Mouse (Mus musculus): ENCODE results near the gene Pcnx2. TPM values are rescaled to one million over a fixed set of nuclear protein-coding genes. Genes with fewer than 3 reads are reported as not detected.

Pcnx2 gene
- polyA plus RNA-seq, 1 experiment = 41.4 TPM

DNA sequence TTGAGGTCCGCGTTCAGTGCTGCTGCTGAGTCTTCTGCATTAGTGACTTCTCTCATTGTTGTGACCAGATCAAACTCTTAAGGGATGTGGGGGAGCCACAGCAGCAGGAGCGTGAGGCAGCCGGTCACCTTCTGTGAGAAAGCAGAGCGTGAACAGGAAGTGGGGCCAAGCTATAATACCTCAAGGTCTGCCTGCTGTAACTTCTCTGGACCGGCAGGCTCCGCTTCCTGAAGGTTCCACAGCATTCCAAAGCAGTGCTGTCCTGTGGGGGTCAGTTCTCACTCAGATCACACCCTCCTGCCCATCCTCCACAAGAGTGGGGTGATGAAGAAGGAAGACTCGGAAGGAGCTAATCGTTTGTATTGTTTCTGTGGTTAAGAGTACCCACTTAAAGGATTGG lies 22.6 kb upstream of the Pcnx2 start:
- TF ChIP-seq POLR2A (IDR thresholded peaks at IDR 0.05; ENCODE audit: borderline replicate concordance, insufficient read depth, low read length) (no peak), CTCF (IDR thresholded peaks at IDR 0.05; ENCODE audit: borderline replicate concordance, insufficient read depth, low read depth, low read length) (no peak)
- no peak overlapping the region for H3K27ac ChIP-seq (ENCODE audit: insufficient read depth, low read length)
- no peaks in the 10 kb centered on the region for H3K27me3 ChIP-seq (ENCODE audit: control insufficient read depth, insufficient read depth, low read length)
- no peak overlapping the region for H3K4me3 ChIP-seq (replicated peaks; ENCODE audit: insufficient read depth, low read depth, low read length)
- no peaks in the 10 kb centered on the region for H3K4me1 ChIP-seq (ENCODE audit: control insufficient read depth, insufficient read depth, low read length)
- no peak for DNase-seq
- WGBS = 86% methylated on average over 9 of the region's 9 CpGs

DNA sequence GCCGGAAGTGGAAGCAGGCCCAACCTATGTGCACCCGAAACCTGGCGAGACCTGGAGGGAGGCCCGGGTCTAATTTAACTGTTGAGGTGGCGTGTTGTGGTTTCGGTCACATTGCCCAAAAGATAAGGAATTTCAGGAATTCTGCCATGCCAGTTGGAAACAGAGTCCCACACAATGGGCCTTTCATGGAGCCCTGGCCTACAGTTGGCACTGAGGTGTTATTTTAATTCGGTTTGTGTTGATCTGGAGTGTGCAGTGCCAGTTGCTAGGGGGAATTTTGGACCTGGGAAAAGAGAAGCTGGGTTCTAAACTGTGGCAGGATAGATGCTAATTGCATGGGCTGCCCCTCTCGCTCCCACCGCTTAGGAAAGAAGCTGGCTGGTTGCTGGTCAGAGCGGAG lies 22.2 kb upstream of the Pcnx2 start:
- Histone ChIP-seq H3K4me3 (replicated peaks; ENCODE audit: insufficient read depth, low read depth, low read length) (no peak overlapping the region), H3K27me3 (ENCODE audit: control insufficient read depth, insufficient read depth, low read length) (no peaks in the 10 kb centered on the region), H3K27ac (ENCODE audit: insufficient read depth, low read length) (no peak overlapping the region), H3K4me1 (ENCODE audit: control insufficient read depth, insufficient read depth, low read length) (no peaks in the 10 kb centered on the region)
- TF ChIP-seq CTCF (IDR thresholded peaks at IDR 0.05; ENCODE audit: borderline replicate concordance, insufficient read depth, low read depth, low read length) = no peak
- no peak for TF ChIP-seq POLR2A (IDR thresholded peaks at IDR 0.05; ENCODE audit: borderline replicate concordance, insufficient read depth, low read length)
- WGBS = 67% methylated on average over 10 of the region's 10 CpGs
- DNase-seq = no peak

DNA sequence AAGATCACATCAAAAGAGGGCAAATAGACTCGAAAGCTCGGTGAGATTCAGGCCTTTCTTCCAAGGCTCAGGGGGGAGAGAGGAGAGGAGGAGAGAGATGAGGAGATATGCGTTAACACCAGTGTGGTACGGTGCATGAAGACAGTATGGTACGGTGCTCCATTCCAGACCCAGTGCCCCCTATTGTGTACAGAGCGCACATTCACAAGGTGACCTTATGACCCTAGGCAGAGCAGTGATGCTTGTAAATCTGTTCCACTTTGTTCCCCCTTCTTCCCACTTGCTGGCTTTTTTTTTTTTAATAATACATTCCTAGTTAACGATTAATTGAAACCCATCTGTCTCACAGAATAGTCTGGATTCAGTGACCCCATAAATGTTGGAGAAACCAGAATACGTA lies 21.4 kb upstream of the Pcnx2 start:
- TF ChIP-seq CTCF (IDR thresholded peaks at IDR 0.05; ENCODE audit: borderline replicate concordance, insufficient read depth, low read depth, low read length) = no peak
- no peak for TF ChIP-seq POLR2A (IDR thresholded peaks at IDR 0.05; ENCODE audit: borderline replicate concordance, insufficient read depth, low read length)
- H3K27ac ChIP-seq (ENCODE audit: insufficient read depth, low read length) = no peak overlapping the region
- 65% methylated on average over 8 of the region's 8 CpGs for WGBS
- no peaks in the 10 kb centered on the region for H3K4me1 ChIP-seq (ENCODE audit: control insufficient read depth, insufficient read depth, low read length)
- DNase-seq = no peak
- H3K4me3 ChIP-seq (replicated peaks; ENCODE audit: insufficient read depth, low read depth, low read length) = no peak overlapping the region
- H3K27me3 ChIP-seq (ENCODE audit: control insufficient read depth, insufficient read depth, low read length) = no peaks in the 10 kb centered on the region

DNA sequence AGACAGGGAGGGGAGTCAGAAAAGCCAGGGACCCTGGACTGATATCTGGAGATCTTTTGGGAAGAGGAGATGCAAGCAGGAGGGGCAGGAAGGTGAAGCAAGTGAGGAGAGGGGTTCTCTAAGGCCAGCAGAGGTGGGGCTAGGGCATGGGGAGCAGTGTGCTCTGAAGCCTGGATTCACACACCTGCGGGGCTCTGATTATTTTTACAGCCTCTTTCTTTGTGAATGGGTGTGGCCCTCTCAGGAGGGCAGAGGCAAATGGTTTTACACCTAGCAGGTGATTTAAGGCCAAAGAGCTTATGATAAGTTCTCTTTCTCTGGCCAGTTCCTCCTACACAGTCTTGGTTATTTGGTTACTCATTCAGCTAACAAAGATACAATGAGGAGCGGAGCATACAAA lies 20.6 kb upstream of the Pcnx2 start:
- H3K27ac ChIP-seq (ENCODE audit: insufficient read depth, low read length) = no peak overlapping the region
- H3K4me1 ChIP-seq (ENCODE audit: control insufficient read depth, insufficient read depth, low read length) = no peaks in the 10 kb centered on the region
- no peak overlapping the region for H3K4me3 ChIP-seq (replicated peaks; ENCODE audit: insufficient read depth, low read depth, low read length)
- no peaks in the 10 kb centered on the region for H3K27me3 ChIP-seq (ENCODE audit: control insufficient read depth, insufficient read depth, low read length)
- DNase-seq = no peak
- WGBS = 91% methylated on average over 2 of the region's 2 CpGs
- TF ChIP-seq POLR2A (IDR thresholded peaks at IDR 0.05; ENCODE audit: borderline replicate concordance, insufficient read depth, low read length) (no peak), CTCF (IDR thresholded peaks at IDR 0.05; ENCODE audit: borderline replicate concordance, insufficient read depth, low read depth, low read length) (no peak)

DNA sequence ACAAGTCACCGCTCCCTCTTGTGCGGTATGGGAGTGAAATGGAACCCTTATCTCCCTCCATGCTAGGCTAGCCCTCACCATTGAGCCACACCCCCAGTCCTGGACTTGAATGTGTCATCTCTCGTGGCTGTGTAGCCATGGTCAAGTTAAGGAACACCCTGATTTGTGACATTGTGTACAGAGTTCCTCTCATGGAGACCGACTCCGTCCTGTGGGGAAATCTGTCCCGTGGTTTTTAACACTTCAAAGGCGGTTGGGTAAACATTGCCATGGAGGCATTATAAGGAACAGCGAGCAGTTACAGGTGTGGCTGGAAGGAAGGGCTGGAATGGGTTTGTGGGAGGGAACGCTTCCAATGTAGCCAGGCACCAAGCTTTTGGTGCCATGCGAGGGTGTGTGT lies 18.9 kb upstream of the Pcnx2 start:
- no peak overlapping the region for H3K4me3 ChIP-seq (replicated peaks; ENCODE audit: insufficient read depth, low read depth, low read length)
- TF ChIP-seq CTCF (IDR thresholded peaks at IDR 0.05; ENCODE audit: borderline replicate concordance, insufficient read depth, low read depth, low read length) (no peak), POLR2A (IDR thresholded peaks at IDR 0.05; ENCODE audit: borderline replicate concordance, insufficient read depth, low read length) (no peak)
- H3K4me1 ChIP-seq (ENCODE audit: control insufficient read depth, insufficient read depth, low read length) = no peaks in the 10 kb centered on the region; the same call in 1 of the 2 replicates
- H3K27ac ChIP-seq (ENCODE audit: insufficient read depth, low read length) = no peak overlapping the region
- DNase-seq = no peak
- WGBS = 82% methylated on average over 10 of the region's 10 CpGs
- H3K27me3 ChIP-seq (ENCODE audit: control insufficient read depth, insufficient read depth, low read length) = no peaks in the 10 kb centered on the region

DNA sequence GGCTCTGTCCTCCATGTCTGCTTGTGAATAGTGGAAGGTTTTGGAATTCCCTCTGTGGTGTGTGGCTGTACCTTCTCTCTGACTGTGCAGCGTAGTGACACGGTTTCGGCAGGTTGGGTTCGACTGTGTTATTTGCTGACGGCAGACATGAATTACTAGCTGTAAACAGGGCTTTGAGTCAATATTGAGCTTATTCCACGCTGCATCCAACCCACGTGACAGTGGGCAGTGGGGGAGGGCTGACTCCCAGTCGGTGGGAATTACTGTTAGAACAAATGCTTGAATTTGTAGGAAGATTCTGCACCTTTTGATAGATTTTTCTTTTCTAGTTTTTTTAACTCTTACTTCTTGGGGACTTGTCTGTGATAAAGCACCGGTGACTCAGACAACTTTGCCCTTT lies 16.3 kb upstream of the Pcnx2 start:
- Histone ChIP-seq H3K27me3 (ENCODE audit: control insufficient read depth, insufficient read depth, low read length) (no peaks in the 10 kb centered on the region), H3K27ac (ENCODE audit: insufficient read depth, low read length) (no peak overlapping the region), H3K4me3 (replicated peaks; ENCODE audit: insufficient read depth, low read depth, low read length) (no peak overlapping the region), H3K4me1 (ENCODE audit: control insufficient read depth, insufficient read depth, low read length) (no peaks in the 10 kb centered on the region; the same call in 1 of the 2 replicates)
- WGBS = 89% methylated on average over 9 of the region's 9 CpGs
- TF ChIP-seq POLR2A (IDR thresholded peaks at IDR 0.05; ENCODE audit: borderline replicate concordance, insufficient read depth, low read length) (no peak), CTCF (IDR thresholded peaks at IDR 0.05; ENCODE audit: borderline replicate concordance, insufficient read depth, low read depth, low read length) (no peak)
- no peak for DNase-seq

DNA sequence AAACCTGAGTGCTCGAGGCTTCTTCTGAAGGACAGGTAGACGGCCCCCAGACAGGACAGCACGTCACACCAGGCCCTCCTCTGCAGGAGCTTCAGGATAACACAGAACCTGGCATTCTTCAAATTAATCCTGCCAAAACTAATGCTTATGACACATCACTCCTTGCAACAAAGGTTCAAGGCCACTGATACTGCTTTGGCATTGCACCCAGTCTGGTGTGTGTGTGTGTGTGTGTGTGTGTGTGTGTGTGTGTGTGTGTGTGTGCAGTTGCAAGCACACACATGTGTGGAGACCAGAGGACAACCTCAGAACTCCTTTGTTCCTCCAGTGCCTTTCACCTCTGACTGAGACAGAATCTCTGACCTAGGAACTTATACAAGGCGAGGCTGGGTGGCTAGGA lies 15.1 kb upstream of the Pcnx2 start:
- Histone ChIP-seq H3K4me1 (ENCODE audit: control insufficient read depth, insufficient read depth, low read length) (no peaks in the 10 kb centered on the region; the same call in 1 of the 2 replicates), H3K27me3 (ENCODE audit: control insufficient read depth, insufficient read depth, low read length) (no peaks in the 10 kb centered on the region), H3K4me3 (replicated peaks; ENCODE audit: insufficient read depth, low read depth, low read length) (no peak overlapping the region), H3K27ac (ENCODE audit: insufficient read depth, low read length) (no peak overlapping the region)
- DNase-seq = no peak
- TF ChIP-seq CTCF (IDR thresholded peaks at IDR 0.05; ENCODE audit: borderline replicate concordance, insufficient read depth, low read depth, low read length) = no peak
- TF ChIP-seq POLR2A (IDR thresholded peaks at IDR 0.05; ENCODE audit: borderline replicate concordance, insufficient read depth, low read length) = no peak
- 94% methylated on average over 4 of the region's 4 CpGs for WGBS

DNA sequence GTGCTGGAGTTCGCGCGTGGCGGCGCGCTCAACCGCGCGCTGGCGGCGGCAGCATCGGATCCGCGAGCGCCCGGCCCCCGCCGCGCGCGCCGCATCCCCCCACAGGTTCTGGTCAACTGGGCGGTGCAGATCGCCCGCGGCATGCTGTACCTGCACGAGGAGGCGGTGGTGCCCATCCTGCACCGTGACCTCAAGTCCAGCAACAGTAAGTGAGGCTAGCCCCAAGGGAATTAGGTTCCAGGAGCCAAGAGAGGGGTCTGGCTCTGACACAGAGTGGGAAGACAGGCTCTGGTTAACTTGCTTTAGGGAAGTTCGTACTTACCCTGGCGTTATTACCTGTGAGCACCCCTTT lies 13.1 kb upstream of the Pcnx2 start:
- no peak overlapping the region for H3K27ac ChIP-seq (ENCODE audit: insufficient read depth, low read length)
- peak overlapping the region; percentile 43 for H3K4me3 ChIP-seq (replicated peaks; ENCODE audit: insufficient read depth, low read depth, low read length)
- DNase-seq = no peak
- TF ChIP-seq POLR2A (IDR thresholded peaks at IDR 0.05; ENCODE audit: borderline replicate concordance, insufficient read depth, low read length) = no peak
- WGBS = 3% methylated on average over 31 of the region's 31 CpGs
- H3K4me1 ChIP-seq (ENCODE audit: control insufficient read depth, insufficient read depth, low read length) = no peaks in the 10 kb centered on the region; the same call in 1 of the 2 replicates
- H3K27me3 ChIP-seq (ENCODE audit: control insufficient read depth, insufficient read depth, low read length) = no peaks in the 10 kb centered on the region

Measured in cerebellum, adult 2 months (tissue).